Mouse (Mus musculus) CD4-positive, CD25-positive, alpha-beta regulatory T cell (primary cell): ENCODE measurements around the gene Gm17577. TPM values are rescaled to one million over a fixed set of nuclear protein-coding genes. Genes with fewer than 3 reads are reported as not detected.

Experiments used
- polyA plus RNA-seq: library from polyadenylated mRNA; unstranded; fragments of 100-300 nt; shearing (Covaris generic); gene quantifications from one replicate; pipeline ENCODE4 v1.2.1, GENCODE M21; 2017

Gm17577 gene
- not detected for polyA plus RNA-seq

DNA sequence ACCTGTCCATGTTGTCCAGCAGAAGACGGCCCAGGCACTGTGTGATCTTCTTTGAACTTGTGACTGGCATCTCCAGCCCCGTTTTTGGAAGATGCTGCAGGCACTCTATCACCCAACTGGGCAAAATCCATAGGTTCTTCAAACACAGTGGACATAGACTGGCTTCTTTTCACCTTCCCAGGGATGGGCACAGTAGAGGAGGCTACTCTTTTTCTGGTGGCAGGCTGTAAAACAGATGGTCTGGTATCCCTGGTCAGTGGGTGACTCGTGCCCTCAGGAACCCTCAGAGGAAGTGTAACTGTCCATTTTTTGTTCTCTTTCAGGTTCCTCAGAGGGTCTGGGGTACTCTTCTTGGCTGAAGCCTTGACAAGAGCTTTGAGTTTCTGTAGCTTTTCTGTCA lies at the start of gene Gm17577:
TSS of gene Gm17577 (minus strand) at position 101 of the 400 bp plus-strand sequence.

DNA sequence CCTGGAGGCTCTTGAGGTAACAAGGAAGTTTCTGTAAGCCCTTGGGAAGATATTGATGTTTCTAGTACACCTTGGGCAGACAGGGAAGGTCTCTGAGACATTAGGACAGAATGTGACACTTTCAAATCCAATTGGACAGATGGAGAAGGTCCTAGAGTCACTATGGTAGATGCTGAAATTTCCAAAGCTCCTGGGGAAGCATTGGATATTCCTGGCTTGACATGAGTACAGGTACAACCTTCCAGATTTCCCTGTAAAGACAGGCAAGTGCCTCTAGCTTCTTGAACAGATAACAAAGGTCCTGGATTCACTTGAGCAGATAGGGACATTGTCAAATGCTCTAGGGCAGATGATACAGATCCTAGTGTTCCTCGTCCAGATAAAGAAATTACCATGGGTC lies 24.3 kb downstream of the Gm17577 start, which contains the start of gene Srsx:
TSS of gene Srsx (minus strand) at position 101 of the 400 bp plus-strand sequence.

Other genes with a start within 250 kb of the Gm17577 start
- gene Gm17521, start 217.2 kb downstream of the Gm17577 start, polyA plus RNA-seq, result not detected
- 0.54 TPM for gene Cldn34c1, start 143.4 kb downstream of the Gm17577 start, polyA plus RNA-seq
- not detected for gene Srsx, start 24.4 kb downstream of the Gm17577 start, polyA plus RNA-seq